Mouse (Mus musculus) right cerebral cortex, postnatal 4 days (tissue): Measurements from ENCODE around the gene Tent5b.
A peak's percentile ranks its signal among the peaks of the same experiment; 100 is the strongest.

ENCODE experiments used
- DNase-seq: peaks from one replicate; pipeline ENCODE4 v3.0.0-alpha.2; 2022

Gene Tent5b

GRCm38 (mm10) chr4:133479458-133480184 lies at the start of gene Tent5b:
Gene Tent5b (plus strand): TSS chr4:133480132.
- DNase-seq = peak; percentile 97

DNA sequence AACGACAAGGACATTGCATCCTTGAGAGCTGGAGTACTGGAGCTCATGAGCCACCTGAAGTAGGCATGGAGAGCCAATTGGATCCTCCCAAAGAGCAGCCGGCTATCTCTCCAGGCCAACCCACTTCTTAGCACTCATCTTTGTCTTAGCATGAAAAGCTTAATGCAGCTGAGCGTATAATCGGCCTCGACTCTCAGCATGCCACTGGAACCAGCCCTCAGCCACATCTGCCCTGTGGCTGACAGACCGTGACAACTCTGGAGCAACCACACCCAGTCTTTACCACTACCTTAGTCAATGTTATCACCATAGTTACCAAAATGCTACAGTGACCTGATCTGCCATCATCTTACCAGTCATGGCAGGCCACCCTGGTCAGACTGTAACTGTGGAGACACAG lies 48.4 kb upstream of the Tent5b start:
- DNase-seq = no peak

DNA sequence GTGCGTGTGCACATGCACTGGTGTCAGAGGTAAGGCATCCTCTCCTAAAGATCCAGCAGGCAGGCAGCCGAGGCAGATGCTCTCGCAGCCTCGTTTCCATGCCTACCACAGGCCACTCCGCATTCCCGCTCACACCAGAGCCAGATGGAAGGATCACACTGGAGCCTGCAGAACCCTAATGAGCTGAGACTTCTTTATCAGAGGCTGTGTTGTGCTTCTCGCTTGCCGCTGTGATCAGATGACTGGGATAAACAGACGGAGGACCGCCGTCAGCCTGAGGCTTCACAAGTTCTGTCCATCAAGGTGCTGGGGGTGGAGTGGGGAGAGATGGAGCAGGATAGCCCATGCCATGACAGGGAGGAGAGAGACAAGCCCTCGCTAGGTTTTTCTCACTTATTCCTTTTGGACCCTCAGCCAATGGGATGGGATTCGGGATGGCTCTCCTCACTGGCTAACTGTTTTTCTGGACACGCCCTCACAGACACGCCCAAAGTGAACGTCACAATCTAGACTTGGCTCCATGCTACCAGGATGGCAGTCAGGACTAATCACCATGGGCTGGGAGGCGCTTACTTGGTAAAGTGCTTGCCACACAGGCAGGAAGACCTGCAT lies 47.3 kb upstream of the Tent5b start:
- peak; percentile 42 for DNase-seq

GRCm38 (mm10) chr4:133435921-133436320 lies 44.0 kb upstream of the Tent5b start:
- no peak for DNase-seq

- DNase-seq = peak; percentile 39
These were observed 40.2 kb upstream of the Tent5b start for GRCm38 (mm10) chr4:133439460-133440376.

GRCm38 (mm10) chr4:133440377-133440795 lies 39.5 kb upstream of the Tent5b start:
- DNase-seq = peak; percentile 23

DNA sequence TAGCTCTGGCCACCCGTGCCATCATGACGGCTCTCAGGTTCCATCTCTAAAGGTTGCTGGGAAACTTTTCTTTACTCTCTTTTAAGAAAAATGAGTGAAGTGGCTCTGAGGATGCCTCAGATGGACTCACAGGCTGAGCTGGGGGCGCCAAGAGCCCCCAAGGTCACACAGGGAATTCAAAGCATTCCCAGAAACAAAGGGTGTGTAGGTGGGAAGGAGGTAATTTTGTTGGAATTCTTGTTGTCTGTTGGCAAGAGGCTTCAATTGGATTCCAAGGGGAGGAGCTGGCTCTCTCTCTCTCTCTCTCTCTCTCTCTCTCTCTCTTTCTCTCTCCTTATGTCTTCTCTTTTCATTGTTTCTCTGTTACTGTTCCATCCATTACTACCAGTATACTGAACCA lies 37.7 kb upstream of the Tent5b start:
- DNase-seq = no peak

GRCm38 (mm10) chr4:133443085-133443484 lies 36.8 kb upstream of the Tent5b start:
- peak; percentile 22 for DNase-seq

DNA sequence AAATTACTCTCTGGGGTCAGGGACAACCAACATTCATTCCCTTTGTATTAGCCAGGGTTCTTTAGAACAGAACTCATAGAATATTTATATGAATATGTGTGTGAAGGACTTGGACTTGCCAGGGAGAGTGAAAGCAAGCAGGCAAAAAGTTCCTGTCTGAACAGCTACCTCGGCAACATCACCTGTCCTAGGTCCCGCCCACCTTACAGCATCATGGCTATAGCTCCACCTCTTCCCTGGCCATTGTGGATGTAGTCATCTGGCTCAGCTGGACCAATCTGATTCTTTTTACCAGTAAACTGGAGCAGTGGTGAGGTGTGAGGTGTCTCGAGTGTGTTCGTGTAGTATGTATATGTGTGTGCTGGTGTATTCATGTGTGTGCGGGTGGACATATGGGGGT lies 34.2 kb upstream of the Tent5b start:
- no peak for DNase-seq

- DNase-seq = no peak
These were observed 32.6 kb upstream of the Tent5b start for GRCm38 (mm10) chr4:133447366-133447765.

- no peak for DNase-seq
These were observed 32.0 kb upstream of the Tent5b start for GRCm38 (mm10) chr4:133447967-133448366.

GRCm38 (mm10) chr4:133448708-133449388 lies 31.1 kb upstream of the Tent5b start:
- DNase-seq = no peak

- DNase-seq = peak; percentile 75
These were observed 30.2 kb upstream of the Tent5b start for GRCm38 (mm10) chr4:133449726-133450125.

- peak; percentile 97 for DNase-seq
These were observed 28.4 kb upstream of the Tent5b start for GRCm38 (mm10) chr4:133451536-133451935.

DNA sequence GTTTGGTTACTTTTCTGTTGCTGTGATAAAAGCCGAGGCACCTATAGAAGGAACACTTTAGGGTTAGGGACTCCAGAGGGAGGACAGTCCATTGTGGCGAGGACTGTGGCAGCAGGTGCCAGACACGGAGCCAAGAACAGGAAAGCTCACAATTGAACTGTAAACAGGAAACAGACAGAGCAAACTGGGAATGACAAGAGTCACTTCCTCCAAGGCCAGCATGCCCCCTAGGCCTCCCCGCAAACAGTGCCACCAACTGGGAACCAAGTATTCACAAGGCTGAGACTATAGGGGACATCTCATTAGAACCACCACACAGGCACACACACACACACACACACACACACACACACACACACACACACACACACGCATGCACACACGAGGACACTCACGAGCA lies 27.5 kb upstream of the Tent5b start:
- DNase-seq = no peak

- DNase-seq = no peak
These were observed 21.9 kb upstream of the Tent5b start for GRCm38 (mm10) chr4:133458044-133458443.

DNA sequence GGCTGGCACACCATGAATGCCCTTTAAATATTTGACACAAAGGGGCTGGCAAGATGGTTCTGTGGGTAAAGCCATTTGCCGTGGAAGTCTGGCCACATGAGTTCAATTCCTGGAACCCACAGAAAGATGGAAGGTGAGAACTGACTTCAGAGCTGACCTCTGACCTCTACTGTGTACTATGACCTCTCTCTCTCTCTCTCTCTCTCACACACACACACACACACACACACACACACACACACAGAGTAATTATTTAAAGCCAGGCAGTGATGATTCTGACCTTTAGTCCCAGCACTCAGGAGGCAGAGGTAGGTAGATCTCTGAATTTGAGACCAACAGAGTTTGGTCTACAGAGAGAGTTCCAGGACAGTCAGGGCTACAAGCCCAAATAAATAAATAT lies 19.9 kb upstream of the Tent5b start:
- DNase-seq = no peak

GRCm38 (mm10) chr4:133460796-133461325 lies 19.1 kb upstream of the Tent5b start:
- DNase-seq = no peak

GRCm38 (mm10) chr4:133461362-133461761 lies 18.6 kb upstream of the Tent5b start:
- no peak for DNase-seq

DNA sequence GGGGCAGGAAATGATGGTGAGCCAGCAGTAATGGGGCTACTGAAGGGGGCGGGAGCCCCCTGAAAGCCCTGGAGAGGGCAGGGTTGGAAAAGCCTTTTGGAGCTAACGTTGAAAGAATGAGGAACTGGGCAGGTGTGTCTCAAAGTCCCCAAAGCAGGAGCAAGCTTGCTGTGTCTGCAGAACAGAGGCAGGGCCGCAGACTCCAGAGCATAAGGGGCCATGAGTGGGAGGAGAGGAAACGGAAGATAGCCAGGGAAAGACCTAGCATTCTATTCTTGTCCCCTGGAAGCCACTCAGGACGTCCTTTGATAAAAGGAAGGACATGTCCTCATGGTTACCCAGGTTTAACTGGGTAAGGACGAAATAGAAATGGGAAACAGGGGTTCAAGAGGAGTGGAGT lies 16.7 kb upstream of the Tent5b start:
- DNase-seq = no peak

DNA sequence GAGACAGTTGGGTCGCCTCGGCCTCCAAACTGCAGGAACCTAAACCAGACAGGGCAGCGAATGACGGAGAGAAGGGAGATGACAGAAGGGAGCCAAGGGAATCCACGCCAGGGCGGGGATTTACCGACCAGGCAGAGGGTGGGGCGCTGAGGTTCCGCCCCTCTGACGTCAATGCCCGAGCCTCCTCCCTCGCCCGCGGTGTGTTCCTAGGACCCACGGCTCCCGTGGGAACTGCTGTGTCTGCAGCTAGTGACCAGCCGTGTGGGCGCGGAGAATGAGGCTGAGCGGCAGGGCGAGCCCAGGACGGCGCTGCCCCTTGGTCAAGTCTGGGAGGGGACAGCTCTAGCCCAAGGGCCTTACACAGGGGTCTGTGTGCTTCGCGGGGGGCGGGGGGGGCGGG lies 11.9 kb upstream of the Tent5b start:
- DNase-seq = peak; percentile 58

- DNase-seq = no peak
These were observed 10.8 kb upstream of the Tent5b start for GRCm38 (mm10) chr4:133469122-133469521.
